Mouse (Mus musculus) midbrain, embryonic 10.5 days (tissue): ENCODE data around the gene Gm12888. TPM values are rescaled to one million over a fixed set of nuclear protein-coding genes. Genes with fewer than 3 reads are reported as not detected.
"Not testable (repeated sequence)": the region's sequence is repeated elsewhere in the genome, so short reads cannot be mapped to it uniquely, and the experiment has no call there.

Experiments used
- DNase-seq: peaks from one replicate; pipeline ENCODE4 v3.0.0-alpha.2; 2017; ENCODE audit warnings: low spot score
- H3K27ac ChIP-seq: fragments of 300-500 bp; sonication (generic); replicated peaks from 2 replicates; pipeline ENCODE4 v1.5.1; 2016; ENCODE audit warnings: mild to moderate bottlenecking
- H3K27me3 ChIP-seq: fragments of 300-500 bp; sonication (generic); 2 replicates; pipeline ENCODE4 v1.6.1; 2016; ENCODE audit warnings: low read depth, mild to moderate bottlenecking; ENCODE audit not compliant: poor library complexity, severe bottlenecking
- H3K36me3 ChIP-seq: fragments of 300-500 bp; sonication (generic); 2 replicates; pipeline ENCODE4 v1.6.1; 2016; ENCODE audit warnings: mild to moderate bottlenecking, moderate library complexity
- H3K4me1 ChIP-seq: fragments of 300-500 bp; sonication (generic); 2 replicates; pipeline ENCODE4 v1.6.1; 2016
- H3K4me3 ChIP-seq: fragments of 300-500 bp; sonication (generic); 2 replicates; pipeline ENCODE4 v1.5.1; 2016; ENCODE audit warnings: mild to moderate bottlenecking, moderate library complexity
- H3K9me3 ChIP-seq: fragments of 300-500 bp; sonication (generic); replicated peaks from 2 replicates; pipeline ENCODE4 v1.6.1; 2016; ENCODE audit warnings: mild to moderate bottlenecking
- WGBS: fragments of 180-500 bp; shearing (Covaris S2); methylation state at CpG from one replicate; pipeline ENCODE4 v1.1.7; 2016; 5-methylcytosine and 5-hydroxymethylcytosine counted together
- polyA plus RNA-seq: library from polyadenylated mRNA; unstranded; fragments of >200 nt; fragmentation: Nextera tagmentation; extraction: Ambion mirVana; gene quantifications from 2 replicates; pipeline ENCODE4 v1.2.1, GENCODE M21; 2016

Gm12888 gene
- polyA plus RNA-seq = not detected in 2 replicates

DNA sequence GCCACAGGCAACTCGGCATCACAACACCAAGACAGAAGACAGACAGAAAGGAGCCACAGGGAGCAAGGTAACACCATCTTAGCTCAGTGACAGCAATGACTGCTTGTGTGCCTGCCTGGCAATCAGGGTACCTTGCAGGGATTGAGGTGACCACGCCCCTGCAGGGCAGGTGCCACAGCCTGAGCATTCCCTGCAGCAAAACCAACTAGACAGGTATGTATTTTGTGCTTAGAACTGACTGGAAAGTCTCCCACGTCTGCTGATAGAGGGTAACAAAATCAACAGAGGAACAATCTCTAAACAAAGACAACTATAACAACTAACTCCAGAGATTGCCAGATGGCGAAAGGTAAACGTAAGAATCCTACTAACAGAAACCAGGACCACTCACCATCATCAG, at the start of gene Gm12888:
Gene Gm12888, minus strand, starts transcription at position 101 of the 400 bp plus-strand sequence.
- DNase-seq, H3K27me3 ChIP-seq, H3K4me1 ChIP-seq, H3K36me3 ChIP-seq, H3K27ac ChIP-seq, H3K4me3 ChIP-seq: not testable (repeated sequence)
- 77% methylated on average over 4 of the region's 5 CpGs for WGBS
- H3K9me3 ChIP-seq = peaks cover 47% of the 10 kb centered on the region

Other genes starting within 250 kb of the Gm12888 start
- 29.1 and 31.8 TPM in 2 replicates for gene Zmpste24, start 226.7 kb downstream of the Gm12888 start, polyA plus RNA-seq
- gene Tmco2, start 215.7 kb downstream of the Gm12888 start, polyA plus RNA-seq = not detected in 2 replicates
- gene Rlf, start 109.8 kb downstream of the Gm12888 start, polyA plus RNA-seq = 26.8 and 27.8 TPM in 2 replicates
- gene Gm12886, start 98.2 kb upstream of the Gm12888 start, polyA plus RNA-seq = not detected in 2 replicates